Mouse (Mus musculus) lung, adult 2 months (tissue): Measurements from ENCODE around the gene Patj.

Experiments used
- CTCF ChIP-seq: fragments of 200-500 bp; IDR thresholded peaks from 2 replicates; pipeline ENCODE4 v1.5.1; 2011; ENCODE audit warnings: mild to moderate bottlenecking, low read length, control low read depth; ENCODE audit not compliant: insufficient read depth
- POLR2A ChIP-seq: fragments of 200-500 bp; IDR thresholded peaks from 2 replicates; pipeline ENCODE4 v1.6.1; 2011; ENCODE audit warnings: low read depth, mild to moderate bottlenecking, control low read depth, low read length, borderline replicate concordance; ENCODE audit errors: extremely low read depth

GRCm38 (mm10) chr4:98620986-98621784, 225.6 kb downstream of the Patj start:
- TF ChIP-seq POLR2A (no peak), CTCF (no peak)
